Mouse (Mus musculus) left cerebral cortex, postnatal 4 days (tissue): ENCODE measurements around the gene Zbtb41. TPM values are rescaled to one million over a fixed set of nuclear protein-coding genes. Genes with fewer than 3 reads are reported as not detected.

Experiments used
- DNase-seq: peaks from one replicate; pipeline ENCODE4 v3.0.0-alpha.2; 2022
- intact Hi-C: fragments of 180-260 bp; cut with DNase I; formaldehyde crosslinking; loops from one replicate; pipeline ENCODE4 v1.15.1; 2025
- total RNA-seq, 2 experiments: library from RNA; stranded (reverse); gene quantifications; 2 replicates each; pipeline ENCODE4 v1.2.3; 2021

Zbtb41 gene
- total RNA-seq, 2 experiments from 2014 or later: 57.9 to 59.5 TPM

DNA sequence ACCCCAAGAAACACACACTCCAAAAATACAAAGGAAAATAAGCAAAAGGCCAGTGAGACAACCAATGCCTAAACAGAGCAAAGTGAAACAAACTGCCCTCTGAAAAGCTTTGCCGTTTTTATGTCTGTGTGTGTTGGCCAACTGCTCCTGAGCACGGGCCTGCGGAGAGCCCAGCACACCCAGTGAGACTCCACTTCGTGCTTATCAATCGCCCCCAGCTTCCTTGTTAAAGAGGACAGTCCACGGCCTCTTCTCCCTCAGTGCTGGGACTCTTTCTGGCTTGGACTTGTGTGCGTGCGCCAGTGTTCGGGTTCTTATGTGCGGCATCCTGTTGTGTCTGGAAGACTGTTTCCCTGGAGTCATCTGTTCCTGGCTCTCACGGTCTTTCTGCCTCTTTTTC is 43.8 kb downstream of the Zbtb41 start:
- no peak for DNase-seq
- intact Hi-C loops: no loop called here

DNA sequence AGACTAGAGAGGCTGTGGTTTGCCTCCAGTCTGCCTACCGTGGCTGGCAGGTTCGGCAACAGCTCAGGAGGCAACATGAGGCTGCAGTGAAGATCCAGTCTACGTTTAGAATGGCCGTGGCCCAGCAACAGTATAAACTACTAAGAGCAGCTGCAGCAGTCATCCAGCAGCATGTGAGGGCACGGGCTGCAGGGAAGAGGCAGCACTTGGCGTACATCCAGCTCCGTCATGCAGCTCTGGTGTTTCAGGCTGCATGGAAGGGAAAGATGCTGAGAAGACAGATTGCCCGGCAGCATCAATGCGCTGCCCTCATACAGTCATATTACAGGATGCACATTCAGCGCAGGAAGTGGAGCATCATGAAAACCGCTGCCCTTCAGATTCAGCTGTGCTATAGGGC is 56.8 kb downstream of the Zbtb41 start:
- DNase-seq: peak; percentile 33

DNA sequence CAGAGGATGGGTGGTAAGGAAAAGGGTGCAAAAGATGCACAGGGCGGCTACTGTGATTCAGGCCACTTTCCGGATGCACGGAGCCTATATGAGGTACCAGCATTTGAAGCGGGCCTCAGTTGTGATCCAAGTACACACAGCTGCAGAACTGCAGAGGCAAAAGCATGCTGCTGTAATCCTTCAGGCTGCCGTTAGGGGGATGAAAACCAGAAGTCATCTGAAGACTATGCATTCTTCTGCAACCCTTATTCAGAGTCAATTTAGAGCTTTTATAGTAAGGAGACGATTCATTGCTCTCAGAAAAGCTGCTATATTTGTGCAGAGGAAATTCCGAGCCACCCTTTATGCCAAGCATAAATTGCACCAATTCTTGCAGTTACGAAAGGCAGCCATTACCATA is 58.2 kb downstream of the Zbtb41 start:
- intact Hi-C loops: no loop called here
- DNase-seq: no peak

More for the DNA sequence above, 56.8 kb downstream of the Zbtb41 start:
- intact Hi-C loops: no loop called here

DNA sequence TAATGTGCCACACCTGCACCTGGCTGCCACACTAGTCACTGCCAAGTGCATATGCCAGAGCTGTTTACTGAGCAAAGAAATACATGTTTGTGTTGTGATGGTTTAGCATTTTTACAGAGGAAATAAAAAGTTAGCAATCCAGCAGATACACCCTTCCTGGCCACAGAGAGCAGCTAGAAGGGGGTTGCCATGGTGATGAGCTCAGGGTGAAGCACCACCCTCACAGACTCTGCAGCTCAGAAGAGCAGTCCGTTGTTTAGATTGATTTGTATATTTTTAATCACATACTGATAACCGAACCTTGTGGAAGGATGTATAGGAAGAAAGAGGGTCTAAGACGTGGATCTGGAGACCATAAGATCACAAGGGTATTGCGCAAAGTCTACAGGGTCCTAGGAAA is 59.1 kb downstream of the Zbtb41 start:
- no peak for DNase-seq
- intact Hi-C loops: no loop called here

DNA sequence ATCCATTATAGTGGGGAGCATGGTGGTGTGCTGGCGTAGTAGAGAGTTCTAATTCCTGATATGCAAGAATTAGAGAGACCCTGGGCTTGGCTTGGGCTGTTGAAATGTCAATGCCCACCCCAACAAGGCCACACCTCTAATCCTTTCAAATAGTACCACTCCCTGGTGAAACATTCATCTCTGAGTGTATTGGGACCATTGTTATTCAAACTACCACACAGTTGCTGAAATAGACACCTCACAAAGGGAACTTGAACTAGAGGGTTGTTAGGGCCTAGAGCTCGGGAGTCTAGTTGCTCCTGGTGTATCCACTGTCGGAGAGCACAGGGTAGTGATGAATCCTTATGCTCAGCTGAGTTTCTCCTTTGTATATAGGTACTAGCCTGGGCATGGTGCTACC is 72.5 kb downstream of the Zbtb41 start:
- intact Hi-C loops: no loop called here
- DNase-seq: no peak

DNA sequence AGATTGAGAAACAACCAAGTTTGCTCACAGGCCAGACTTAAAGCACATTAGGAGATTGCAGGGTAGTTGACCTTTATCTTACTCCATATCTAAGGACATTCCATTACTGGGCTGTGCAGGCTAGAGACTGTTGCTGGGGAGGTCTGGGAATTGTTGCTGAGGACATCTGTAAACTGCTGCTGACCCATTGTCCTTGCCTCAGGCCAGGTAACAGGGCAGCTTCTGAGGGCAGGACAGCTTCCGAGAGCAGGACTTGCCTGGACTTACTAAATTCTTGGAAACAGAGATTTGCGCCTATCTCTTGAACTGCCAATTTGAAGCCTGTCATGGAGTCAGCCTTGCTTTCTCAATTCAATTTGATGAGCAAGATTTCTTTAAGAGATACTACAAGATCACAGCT is 73.3 kb downstream of the Zbtb41 start:
- DNase-seq: no peak
- intact Hi-C loops: no loop called here

DNA sequence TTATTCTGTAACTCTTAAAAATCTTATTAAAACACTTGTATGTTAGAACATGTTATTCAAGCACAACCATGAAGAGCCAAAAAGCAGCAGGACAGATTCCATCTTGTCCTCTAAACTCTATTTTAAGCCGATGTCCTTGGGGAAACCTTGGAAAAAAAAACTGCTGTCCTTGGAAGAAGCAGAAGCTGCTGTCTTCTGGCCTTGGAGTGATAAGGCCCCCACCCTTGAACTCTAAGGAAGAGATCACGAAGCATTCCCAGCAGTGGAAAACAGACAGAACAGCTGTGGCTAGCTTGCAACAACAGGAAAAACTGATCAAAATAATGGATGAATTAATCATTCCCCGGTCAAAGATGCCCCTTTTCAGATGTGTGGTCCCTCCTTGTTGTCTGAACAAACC is 74.1 kb downstream of the Zbtb41 start:
- intact Hi-C loops: no loop called here
- DNase-seq: no peak

DNA sequence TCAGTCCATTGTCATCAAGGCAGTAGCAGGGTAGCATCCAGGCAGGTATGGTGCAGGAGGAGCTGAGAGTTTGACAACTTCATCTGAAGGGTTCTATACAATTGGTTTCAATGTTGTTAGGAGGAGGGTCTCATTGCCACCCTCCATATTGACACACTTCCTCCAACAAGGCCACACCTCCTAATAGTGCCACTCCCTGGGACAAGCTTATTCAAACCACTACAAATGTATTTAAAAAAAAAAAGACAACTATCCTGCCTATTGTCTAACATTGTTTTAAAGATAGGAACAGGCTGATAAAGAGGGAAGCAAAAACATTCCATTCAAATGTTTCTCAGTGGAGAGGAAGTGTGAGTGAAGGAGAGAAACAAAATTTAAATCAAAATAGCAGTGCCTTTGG is 77.7 kb downstream of the Zbtb41 start:
- no peak for DNase-seq
- intact Hi-C loops: no loop called here

DNA sequence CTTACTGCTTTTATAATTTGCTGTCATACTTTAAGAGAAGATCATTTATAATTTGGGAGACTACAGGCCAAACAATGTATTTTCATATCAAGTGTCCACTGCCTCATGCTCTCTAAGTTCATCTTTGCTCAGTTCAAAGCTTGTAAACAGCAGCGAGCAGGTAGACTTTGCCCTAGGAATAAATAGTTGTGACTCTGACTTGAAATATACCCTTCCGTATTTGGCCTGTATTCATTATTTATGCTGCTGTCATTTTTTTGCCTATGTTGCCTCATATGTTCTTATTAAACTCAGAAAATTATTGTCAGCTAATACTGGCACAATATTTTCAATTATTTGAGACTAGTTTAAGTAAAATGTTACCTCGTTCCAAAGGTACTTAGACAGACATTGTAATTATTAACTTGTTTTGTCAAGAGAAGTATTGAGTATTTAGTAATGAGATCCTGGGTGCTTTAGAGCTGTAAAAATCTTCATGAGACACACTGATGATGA is 79.2 kb downstream of the Zbtb41 start, which contains the start of gene F13b:
TSS of gene F13b (plus strand) at position 445 of the 495 bp plus-strand sequence.
- intact Hi-C loops: no loop called here
- DNase-seq: no peak

Other genes starting within 250 kb of the Zbtb41 start
- gene Crb1, start 45.2 kb upstream of the Zbtb41 start, total RNA-seq: 1 to 10 TPM in 1 of 2 experiments, under 1 TPM in 1; 0.96 to 1.4 TPM
- gene Aspm, start 32.5 kb downstream of the Zbtb41 start, total RNA-seq: 1 to 10 TPM; 4.4 to 4.7 TPM
- gene F13b, start 79.4 kb downstream of the Zbtb41 start, total RNA-seq: not detected
- not detected for gene Cfhr1, start 138.0 kb downstream of the Zbtb41 start, total RNA-seq